Mouse (Mus musculus) monocyte, adult 2 months (primary cell): ENCODE results near the gene Pnliprp2.

Source experiments
- DNase-seq, 2 experiments: peaks; one replicate each; pipeline ENCODE4 v3.0.0; 2022; ENCODE audit warnings: low spot score in 2 of 2, low read depth in 1 of 2

Pnliprp2 gene

DNA sequence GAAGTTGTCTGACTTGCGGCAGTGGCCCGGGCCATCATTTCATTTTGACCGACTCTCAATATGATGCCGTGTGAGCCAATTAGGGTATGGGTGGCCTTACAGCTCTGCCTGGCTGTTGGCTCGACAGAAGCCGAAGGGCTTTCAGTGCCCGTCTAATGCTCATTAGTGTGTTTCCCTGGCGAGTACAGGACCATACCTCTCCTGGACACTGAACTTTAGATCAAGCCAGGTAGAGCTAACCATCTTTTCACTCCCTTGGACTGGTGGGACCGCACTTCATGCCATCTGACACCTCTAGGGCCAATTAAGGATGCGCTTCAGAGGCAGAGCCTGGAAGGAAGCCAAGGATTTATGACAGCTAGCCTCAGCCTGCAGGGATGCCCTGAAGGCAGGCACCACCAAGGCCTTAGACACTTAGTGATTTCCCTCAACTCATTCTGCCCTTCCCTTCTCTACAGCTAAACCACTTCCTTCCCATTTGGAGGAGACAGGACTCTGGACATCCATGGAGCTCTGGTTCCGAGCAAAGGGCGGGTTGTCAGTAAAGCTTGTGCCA, 35.7 kb downstream of the Pnliprp2 start:
- no peak for DNase-seq

DNA sequence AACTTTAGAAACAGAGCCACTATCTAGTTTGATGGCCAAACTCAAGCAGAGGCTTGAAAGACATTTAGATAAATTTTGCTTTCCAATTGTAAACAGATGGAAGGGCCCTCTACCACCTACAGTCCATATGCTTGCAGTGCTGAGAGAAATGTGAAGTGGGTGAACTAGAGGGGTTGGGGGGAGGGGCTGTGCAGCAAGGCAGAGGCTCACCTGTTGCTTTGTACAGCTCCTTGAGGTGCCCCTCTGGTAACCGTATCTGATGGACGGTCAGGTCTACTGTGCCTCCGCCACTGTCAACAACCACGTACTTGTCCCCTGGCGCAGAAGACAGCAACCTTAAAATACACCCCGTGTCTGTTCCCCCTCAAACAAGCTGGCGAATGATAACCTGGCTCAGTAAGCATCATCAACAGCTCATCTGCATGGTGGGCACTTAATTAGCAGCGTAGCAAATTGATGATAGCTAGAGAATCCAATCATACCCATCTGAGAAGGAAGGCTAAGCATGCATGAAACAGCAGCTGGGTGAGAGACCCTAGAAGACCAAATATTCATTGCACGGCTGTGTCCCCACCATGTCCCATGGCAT, 45.8 kb downstream of the Pnliprp2 start:
- DNase-seq: no peak

- DNase-seq: no peak
Observed at GRCm38 (mm10) chr19:58806364-58806763, 46.8 kb downstream of the Pnliprp2 start.

- no peak for DNase-seq
Observed at GRCm38 (mm10) chr19:58808864-58809263, 49.3 kb downstream of the Pnliprp2 start.

GRCm38 (mm10) chr19:58810536-58810935, 51.0 kb downstream of the Pnliprp2 start:
- no peak for DNase-seq

DNA sequence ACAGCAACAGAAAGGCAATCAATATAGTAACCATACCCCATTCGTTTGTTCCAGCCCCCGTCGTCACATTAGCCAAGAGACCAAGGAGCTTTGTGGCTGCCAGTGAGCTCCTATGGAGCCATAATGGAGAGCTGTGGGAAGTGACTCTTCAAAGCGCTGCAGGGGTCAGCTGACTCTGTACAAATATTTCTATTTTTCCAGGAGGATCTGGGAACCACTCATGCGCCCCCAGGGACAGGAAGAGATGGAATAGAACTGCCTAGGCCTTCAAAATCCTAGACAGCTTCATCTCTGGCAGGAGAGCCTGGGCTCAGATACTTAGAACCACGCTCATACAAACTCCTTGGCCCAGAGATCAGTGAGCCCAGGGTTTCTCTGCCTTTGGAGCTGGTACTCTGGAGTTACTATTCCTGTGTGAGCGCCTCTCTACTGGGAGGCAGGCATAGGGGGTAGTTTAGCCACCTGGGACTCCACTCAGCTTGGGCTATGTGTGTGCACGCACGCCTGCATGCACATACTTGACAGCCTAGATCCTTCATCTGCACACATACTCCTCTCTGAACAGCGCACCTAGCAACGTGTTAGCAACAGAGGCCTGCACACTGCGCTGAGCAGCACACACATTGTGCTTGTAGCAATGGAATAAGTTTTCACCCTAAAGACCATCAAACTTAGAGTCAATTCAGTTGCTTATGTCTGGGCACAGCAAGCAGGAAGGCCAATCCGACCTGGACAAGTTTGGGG, 55.8 kb downstream of the Pnliprp2 start:
- no peak for DNase-seq

- DNase-seq: no peak
Observed at GRCm38 (mm10) chr19:58816453-58817041, 57.0 kb downstream of the Pnliprp2 start.

DNA sequence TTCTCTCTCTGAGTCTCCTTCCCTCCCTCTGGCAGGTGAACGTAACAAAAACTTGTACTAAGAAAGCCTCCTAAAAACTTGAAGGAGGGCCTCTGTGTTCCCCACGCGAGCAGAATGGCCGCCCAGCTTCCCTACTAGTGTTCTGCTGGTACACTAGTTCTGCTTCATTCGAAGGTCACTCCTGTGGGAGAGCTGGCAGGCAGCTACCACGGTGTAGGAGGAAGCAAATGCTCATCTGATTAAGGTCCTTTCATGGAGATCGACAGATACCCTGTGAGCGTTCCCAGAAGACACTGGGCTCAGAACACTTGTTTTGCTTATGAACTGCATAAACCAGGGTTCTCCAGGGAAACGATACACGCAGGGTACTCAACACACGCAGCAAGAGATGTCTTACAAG, 57.9 kb downstream of the Pnliprp2 start:
- no peak for DNase-seq

DNA sequence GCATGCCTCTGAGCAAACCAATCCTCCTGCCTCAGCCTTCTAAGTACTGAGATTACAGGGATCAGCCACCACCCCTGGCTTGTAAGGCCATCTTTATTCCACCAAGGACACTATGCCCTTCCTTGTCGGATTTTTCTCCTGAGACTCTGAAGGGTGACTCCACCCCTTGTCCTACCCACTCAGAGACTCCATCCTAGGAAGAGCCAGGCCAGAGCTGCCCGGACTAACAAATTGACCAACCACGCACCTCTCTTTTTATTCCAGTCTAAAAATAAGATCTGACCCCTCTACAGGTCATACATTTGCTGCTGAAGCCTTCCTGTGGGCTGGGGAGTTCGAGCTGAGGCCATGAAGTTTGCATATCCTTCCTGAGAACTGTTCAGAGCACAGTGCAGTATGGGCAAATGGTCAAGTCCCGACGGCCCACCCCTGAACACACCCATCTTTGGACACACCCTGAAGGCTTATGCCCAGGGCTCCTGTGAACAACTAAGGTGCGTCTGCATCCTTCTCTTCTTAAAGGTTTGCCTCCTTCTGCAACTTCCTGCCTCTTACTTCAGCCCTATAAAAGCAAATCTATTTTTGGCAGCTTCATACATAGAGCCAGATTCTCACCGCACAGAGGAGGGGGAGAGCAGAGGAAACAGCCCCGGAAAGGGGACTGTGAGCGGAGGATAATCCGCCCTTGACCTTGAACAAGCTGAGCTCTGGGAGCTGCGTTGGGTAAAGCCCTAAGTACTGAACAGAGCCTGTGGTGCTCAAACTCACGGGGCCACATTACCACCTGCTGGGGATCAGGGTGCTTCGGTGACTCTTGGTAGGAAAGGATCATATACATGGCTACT, 59.3 kb downstream of the Pnliprp2 start:
- DNase-seq: no peak

DNA sequence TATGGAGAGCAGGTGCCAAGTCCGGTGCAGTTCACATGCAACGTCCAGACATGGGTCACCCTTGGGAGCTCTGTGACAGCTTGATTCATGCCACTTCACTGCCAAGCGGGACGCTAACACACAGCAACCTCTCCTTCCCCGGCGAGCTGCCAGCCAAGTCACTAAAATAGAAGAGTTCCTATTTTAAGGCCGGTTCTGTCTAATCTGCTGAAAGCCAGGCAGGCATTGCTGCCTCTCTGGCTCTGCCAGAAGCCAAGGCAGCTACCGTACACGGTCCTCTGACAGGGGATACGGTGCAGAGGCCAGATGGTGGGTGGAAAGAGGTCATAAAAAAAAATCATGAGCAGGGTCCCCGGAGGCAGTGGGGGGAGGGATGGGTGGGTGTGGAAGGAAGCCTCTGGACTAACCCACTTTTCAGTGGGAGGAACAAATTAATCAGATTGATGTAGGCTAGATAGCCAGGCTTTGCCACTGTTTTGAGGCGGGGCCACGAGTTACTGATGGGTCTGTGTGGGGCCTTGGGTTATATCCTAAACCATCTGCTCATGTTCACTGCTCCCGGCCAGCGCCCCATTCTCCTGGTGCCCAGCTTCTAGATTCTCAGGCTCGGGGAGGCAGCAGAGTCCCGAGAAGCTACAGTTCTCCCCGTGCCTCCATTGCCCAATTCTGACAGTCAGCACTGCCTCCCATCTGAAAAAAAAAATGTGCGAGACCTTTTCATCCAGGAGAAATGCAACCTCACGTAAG, 63.1 kb downstream of the Pnliprp2 start:
- no peak for DNase-seq

DNA sequence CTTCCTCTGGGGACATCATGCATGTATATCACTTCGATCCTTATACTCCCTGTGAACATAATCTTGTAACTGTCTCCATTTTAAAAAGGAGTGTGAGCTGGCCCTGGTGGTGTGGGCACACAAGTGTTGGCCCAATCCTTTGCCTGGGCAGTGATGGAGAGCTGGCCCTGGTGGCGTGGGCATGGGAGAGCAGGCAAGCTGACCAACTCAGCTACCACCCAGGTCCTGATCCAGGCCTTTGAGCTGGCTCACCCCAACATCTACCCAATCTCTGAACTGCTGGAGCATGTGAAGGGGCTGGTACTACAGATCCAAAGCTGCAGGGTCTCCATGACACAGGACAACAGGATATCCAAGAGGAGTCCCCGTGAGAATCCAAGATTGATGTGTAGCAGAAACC, 63.8 kb downstream of the Pnliprp2 start:
- no peak for DNase-seq

GRCm38 (mm10) chr19:58824316-58824715, 64.8 kb downstream of the Pnliprp2 start:
- no peak for DNase-seq
